Mouse (Mus musculus): ENCODE results near the gene Hspb8.

Gene Hspb8

GRCm38 (mm10) chr5:116422699-116423201 is at the start of gene Hspb8:
Gene Hspb8, minus strand, starts transcription at chr5:116422864.
- WGBS, result 8% methylated on average over 18 of the region's 20 CpGs

- 53% methylated on average over 11 of the region's 11 CpGs for WGBS
Observed at GRCm38 (mm10) chr5:116461354-116462042, 38.8 kb upstream of the Hspb8 start.

- 39% methylated on average over 2 of the region's 2 CpGs for WGBS
Observed at GRCm38 (mm10) chr5:116459970-116460369, 37.3 kb upstream of the Hspb8 start.

- WGBS, result 89% methylated on average over 7 of the region's 7 CpGs
Observed at GRCm38 (mm10) chr5:116457791-116458190, 35.1 kb upstream of the Hspb8 start.

GRCm38 (mm10) chr5:116456796-116457515 is 34.3 kb upstream of the Hspb8 start:
- 49% methylated on average over 10 of the region's 10 CpGs for WGBS

GRCm38 (mm10) chr5:116453401-116453851 is 30.8 kb upstream of the Hspb8 start:
- WGBS, result 20% methylated on average over 27 of the region's 27 CpGs

GRCm38 (mm10) chr5:116450901-116451300 is 28.2 kb upstream of the Hspb8 start:
- WGBS, result 87% methylated on average over 8 of the region's 8 CpGs

GRCm38 (mm10) chr5:116449522-116450225 is 27.0 kb upstream of the Hspb8 start:
- 76% methylated on average over 8 of the region's 8 CpGs for WGBS

GRCm38 (mm10) chr5:116448409-116449191 is 25.9 kb upstream of the Hspb8 start:
- 15% methylated on average over 11 of the region's 11 CpGs for WGBS

GRCm38 (mm10) chr5:116447821-116448350 is 25.2 kb upstream of the Hspb8 start:
- 53% methylated on average over 11 of the region's 11 CpGs for WGBS

- 35% methylated on average over 23 of the region's 23 CpGs for WGBS
Observed at GRCm38 (mm10) chr5:116446552-116446951, 23.9 kb upstream of the Hspb8 start.

- WGBS, result 57% methylated on average over 10 of the region's 10 CpGs
Observed at GRCm38 (mm10) chr5:116445634-116446367, 23.1 kb upstream of the Hspb8 start.

- WGBS, result 46% methylated on average over 27 of the region's 27 CpGs
Observed at GRCm38 (mm10) chr5:116444517-116444916, 21.9 kb upstream of the Hspb8 start.

- 34% methylated on average over 8 of the region's 8 CpGs for WGBS
Observed at GRCm38 (mm10) chr5:116443459-116443940, 20.8 kb upstream of the Hspb8 start.

GRCm38 (mm10) chr5:116442697-116443458 is 20.2 kb upstream of the Hspb8 start:
- 55% methylated on average over 7 of the region's 7 CpGs for WGBS

- WGBS, result 17% methylated on average over 4 of the region's 4 CpGs
Observed at GRCm38 (mm10) chr5:116440251-116440650, 17.6 kb upstream of the Hspb8 start.

- WGBS, result 57% methylated on average over 4 of the region's 4 CpGs
Observed at GRCm38 (mm10) chr5:116438328-116438727, 15.7 kb upstream of the Hspb8 start.

GRCm38 (mm10) chr5:116434976-116435850 is 12.5 kb upstream of the Hspb8 start:
- WGBS, result 44% methylated on average over 13 of the region's 13 CpGs

- 77% methylated on average over 7 of the region's 7 CpGs for WGBS
Observed at GRCm38 (mm10) chr5:116432871-116433270, 10.2 kb upstream of the Hspb8 start.
